29 mouse cellular contexts compared by ENCODE assay signal in the genomic region with DNA sequence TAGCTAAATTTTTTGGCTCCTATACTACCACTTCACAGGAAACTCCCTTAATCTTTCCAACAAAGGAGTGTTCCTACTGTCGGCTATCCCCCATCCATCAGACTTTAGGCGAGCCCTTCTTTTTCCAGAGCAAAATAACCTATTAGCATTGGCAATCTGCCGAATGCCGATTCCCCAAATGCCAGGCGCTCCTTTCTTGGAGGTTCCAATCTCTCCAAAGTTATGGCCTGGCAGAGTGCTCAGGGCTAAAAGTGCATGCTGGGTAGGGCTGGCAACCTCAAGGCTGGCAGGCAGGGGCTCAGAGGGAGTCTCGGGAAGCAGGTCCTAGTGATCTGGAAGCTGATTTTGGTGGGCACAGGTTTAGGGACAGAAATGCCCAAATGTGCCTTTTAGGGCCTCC. TPM values are rescaled to one million over a fixed set of nuclear protein-coding genes. Genes with fewer than 3 reads are reported as not detected.
DNase-seq lines count a peak whose midpoint lies in the region; ATAC-seq and TF ChIP-seq lines count a peak whose summit lies in the region.
"Had no signal": no experiment of that assay in that cellular context is flagged by ENCODE, and none has a peak within 500 bp of the region (broad histone marks: within the 10 kb centered on the region; RNA-seq: fewer than 3 reads in every experiment).

No protein-coding gene starts in this region.

- no peak overlapping the region for H3K4me2 ChIP-seq in forebrain, embryonic 16.5 days (ENCODE audit: low read length)
- no peak overlapping the region for H3K4me2 ChIP-seq in forebrain, embryonic 11.5 days (ENCODE audit: low read depth, low read length, severe bottlenecking)
- H3K4me2 ChIP-seq: embryonic facial prominence, embryonic 12.5 days; embryonic facial prominence, embryonic 15.5 days; forebrain, embryonic 12.5 days; heart, embryonic 13.5 days; hindbrain, embryonic 14.5 days had no signal

- no peak overlapping the region for H3K27ac ChIP-seq in forebrain, embryonic 16.5 days (ENCODE audit: low read length)
- no peak overlapping the region for H3K27ac ChIP-seq in forebrain, embryonic 11.5 days (ENCODE audit: low read depth, low read length)
- H3K27ac ChIP-seq in layer of hippocampus, adult 2 months = peak overlapping the region; percentile 48; the same call in 1 of the 2 replicates
- H3K27ac ChIP-seq: embryonic facial prominence, embryonic 12.5 days; embryonic facial prominence, embryonic 15.5 days; forebrain, embryonic 12.5 days; gastrocnemius, adult 2 months; heart, embryonic 10.5 days; heart, embryonic 13.5 days; hindbrain, embryonic 14.5 days; hindbrain, postnatal 0 days had no signal

- no peak overlapping the region for H3K9ac ChIP-seq in forebrain, embryonic 16.5 days (replicated peaks; ENCODE audit: low read depth, low read length)
- H3K9ac ChIP-seq in forebrain, embryonic 11.5 days (ENCODE audit: low read length) = no peak overlapping the region
- H3K9ac ChIP-seq: embryonic facial prominence, embryonic 12.5 days; embryonic facial prominence, embryonic 15.5 days; forebrain, embryonic 12.5 days; heart, embryonic 13.5 days; hindbrain, embryonic 14.5 days had no signal

- H3K27me3 ChIP-seq in forebrain, embryonic 16.5 days (replicated peaks; ENCODE audit: control insufficient read depth, insufficient read depth, low read length) = no peaks in the 10 kb centered on the region
- H3K27me3 ChIP-seq in forebrain, embryonic 11.5 days (ENCODE audit: control insufficient read depth, insufficient read depth, low read length) = no peaks in the 10 kb centered on the region
- H3K27me3 ChIP-seq: embryonic facial prominence, embryonic 12.5 days; embryonic facial prominence, embryonic 15.5 days; forebrain, embryonic 12.5 days had no signal

- DNase-seq in cerebellum, postnatal 10 days = peak; percentile 23 to 44
- no peak for DNase-seq in cerebellum, adult 11 months
- no peak for DNase-seq in forebrain, embryonic 11.5 days (ENCODE audit: low spot score)
- DNase-seq in layer of hippocampus, adult 2 months (ENCODE audit: low spot score in 2 of 2) = no peak
- DNase-seq in layer of hippocampus, adult 9-10 months (ENCODE audit: low spot score) = no peak
- no peak for DNase-seq in right cerebral cortex, adult 2 months (ENCODE audit: low spot score in 2 of 2)
- DNase-seq: adrenal gland, postnatal 10 days; B cell, adult 2 months; cerebellum, adult 11-12 months; cerebellum, adult 9-11 months; gastrocnemius, adult 2 months; gastrocnemius, postnatal 14 days; heart, adult 18-20 months; heart, postnatal 14 days; heart, postnatal 4 days; kidney, adult 18-20 months had no signal

- H3K4me1 ChIP-seq in forebrain, embryonic 16.5 days (replicated peaks; ENCODE audit: control insufficient read depth, insufficient read depth, low read length) = peaks cover 5% of the 10 kb centered on the region; the same call in 1 of the 2 replicates
- no peaks in the 10 kb centered on the region for H3K4me1 ChIP-seq in forebrain, embryonic 11.5 days (replicated peaks; ENCODE audit: control insufficient read depth, insufficient read depth, low read length)
- H3K4me1 ChIP-seq: embryonic facial prominence, embryonic 12.5 days; embryonic facial prominence, embryonic 15.5 days; forebrain, embryonic 12.5 days; heart, embryonic 10.5 days; heart, embryonic 13.5 days had no signal

- WGBS in forebrain, embryonic 16.5 days = 60% methylated on average over 6 of the region's 6 CpGs
- 96% methylated on average over 6 of the region's 6 CpGs for WGBS in forebrain, embryonic 11.5 days

- peak; percentile 66; the same call in 1 of the 2 replicates for ATAC-seq in forebrain, embryonic 16.5 days
- ATAC-seq in forebrain, embryonic 11.5 days (replicated peaks; ENCODE audit: low FRiP score) = no peak
- ATAC-seq: hindbrain, postnatal 0 days; inflammation-experienced regulatory T-cells, adult 6 months; intestine, embryonic 16.5 days; Patski had no signal

- H3K36me3 ChIP-seq in forebrain, embryonic 16.5 days (ENCODE audit: control insufficient read depth, insufficient read depth) = no peaks in the 10 kb centered on the region
- H3K36me3 ChIP-seq in forebrain, embryonic 11.5 days (ENCODE audit: control insufficient read depth, insufficient read depth, low read length) = no peaks in the 10 kb centered on the region; the same call in 1 of the 2 replicates
- H3K36me3 ChIP-seq: embryonic facial prominence, embryonic 12.5 days; embryonic facial prominence, embryonic 15.5 days; forebrain, embryonic 12.5 days; G1E; heart, embryonic 10.5 days; heart, embryonic 13.5 days had no signal

- H3K9me3 ChIP-seq in forebrain, embryonic 16.5 days (ENCODE audit: control insufficient read depth, low read length) = no peaks in the 10 kb centered on the region
- H3K9me3 ChIP-seq in forebrain, embryonic 11.5 days (ENCODE audit: control insufficient read depth, low read length) = peaks cover 4% of the 10 kb centered on the region
- H3K9me3 ChIP-seq: embryonic facial prominence, embryonic 12.5 days; embryonic facial prominence, embryonic 15.5 days; forebrain, embryonic 12.5 days; G1E; heart, embryonic 10.5 days; heart, embryonic 13.5 days had no signal

- TF ChIP-seq CTCF in layer of hippocampus, adult 2 months (conservative IDR thresholded peaks at IDR 0.05) = no peak

- H3K4me3 ChIP-seq in forebrain, embryonic 16.5 days (replicated peaks; ENCODE audit: low read length) = no peak overlapping the region
- H3K4me3 ChIP-seq in forebrain, embryonic 11.5 days (ENCODE audit: low read depth, low read length) = no peak overlapping the region
- no peak overlapping the region for H3K4me3 ChIP-seq in layer of hippocampus, adult 2 months
- H3K4me3 ChIP-seq: embryonic facial prominence, embryonic 12.5 days; embryonic facial prominence, embryonic 15.5 days; forebrain, embryonic 12.5 days; gastrocnemius, adult 2 months; heart, embryonic 10.5 days; heart, embryonic 13.5 days had no signal

RNA-seq across cellular contexts. Expression of a gene that starts 10.9 kb away (rescaled TPM):
- 32.9 and 34.9 TPM in 2 replicates for polyA plus RNA-seq in forebrain, embryonic 16.5 days (2015; fragmentation: Nextera tagmentation; extraction: Ambion mirVana)
- 26.6 and 27.1 TPM in 2 replicates for polyA plus RNA-seq in forebrain, embryonic 11.5 days (2014; fragmentation: Nextera tagmentation; extraction: Ambion mirVana)
- total RNA-seq in layer of hippocampus, adult 2 months (2021) = 10 to 100 TPM; 32.6 to 35.4 TPM
- total RNA-seq: common myeloid progenitor, adult 5-6 weeks had no signal

Comparison
In these comparisons a context has a peak if more than half of its experiments do, and no peak if none do; other contexts are left out.
1. DNase-seq: peak in cerebellum, postnatal 10 days (2 of 2); none in cerebellum, adult 11 months (single experiment), forebrain, embryonic 11.5 days (single experiment), layer of hippocampus, adult 2 months (0 of 2), layer of hippocampus, adult 9-10 months (single experiment) and right cerebral cortex, adult 2 months (0 of 2).